Mouse (Mus musculus) olfactory bulb, adult 2 months (tissue): Measurements from ENCODE around the gene Tmtc4.

Experiments
- CTCF ChIP-seq: fragments of 200-500 bp; IDR thresholded peaks from 2 replicates; pipeline ENCODE4 v1.5.1; 2012; ENCODE audit warnings: low read depth, mild to moderate bottlenecking, low read length, moderate library complexity; ENCODE audit not compliant: insufficient read depth
- POLR2A ChIP-seq: fragments of 200-500 bp; IDR thresholded peaks from 2 replicates; pipeline ENCODE4 v1.6.1; 2012; ENCODE audit warnings: mild to moderate bottlenecking, low read depth, low read length, moderate library complexity; ENCODE audit not compliant: insufficient read depth

DNA sequence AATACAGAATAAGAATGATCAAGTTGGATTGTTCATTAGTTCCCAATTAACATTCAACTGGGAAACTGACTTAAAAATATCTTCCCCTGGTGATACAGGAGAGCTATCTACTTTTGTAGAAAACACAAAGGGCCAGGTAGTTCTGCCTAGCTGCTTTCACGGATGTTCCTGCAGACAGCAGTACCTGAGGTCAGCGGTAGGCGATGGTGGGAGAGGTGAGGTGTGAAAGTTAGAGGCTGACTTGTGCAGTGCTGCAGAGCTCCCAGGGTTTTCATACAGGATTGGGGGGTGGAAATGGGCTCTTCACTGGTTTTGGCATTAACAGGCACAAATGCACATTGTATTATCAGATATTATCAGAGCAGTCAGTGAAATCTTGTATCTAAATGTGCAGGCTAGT lies 106.0 kb downstream of the Tmtc4 start:
- TF ChIP-seq CTCF (no peak), POLR2A (no peak)
